Mouse (Mus musculus) c-Kit-positive CD71-negative TER-119-negative erythroid progenitor cells, embryonic 14.5 days (primary cell): ENCODE data around the gene Strip2.

Experiments used
- DNase-seq: peaks from one replicate; pipeline ENCODE4 v3.0.0-alpha.2; 2013; ENCODE audit warnings: low read depth

Gene Strip2

GRCm38 (mm10) chr6:29916530-29917382 lies at the start of gene Strip2:
Gene Strip2, plus strand, starts transcription at chr6:29917012.
- peak; percentile 83 for DNase-seq

DNA sequence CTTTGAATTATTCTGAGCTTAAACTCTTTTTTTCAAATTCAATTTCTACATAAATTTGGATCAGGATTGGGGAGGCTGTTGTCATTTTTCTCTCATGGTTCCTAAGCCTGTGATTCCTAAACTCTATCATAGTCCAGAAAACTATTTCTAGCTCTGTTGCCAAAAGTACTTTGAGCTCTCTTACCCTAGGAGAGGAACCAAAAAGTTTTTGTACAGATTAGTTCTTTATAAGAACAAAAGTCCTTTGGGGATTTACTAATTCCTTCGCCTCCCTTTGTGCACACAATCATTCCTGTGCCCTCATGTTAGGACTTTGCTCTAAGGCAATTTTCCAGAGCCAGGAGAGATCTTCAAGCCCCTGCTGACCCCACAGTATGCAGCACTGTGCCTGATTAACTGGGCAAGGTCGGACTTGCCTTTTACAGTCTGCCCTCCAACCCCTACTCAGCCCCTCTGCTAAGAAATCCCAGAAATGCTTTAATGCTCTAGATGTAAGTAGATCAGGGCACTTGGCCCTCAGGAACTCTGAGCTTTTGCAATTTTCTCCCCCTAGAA lies 48.4 kb upstream of the Strip2 start:
- DNase-seq = no peak

- DNase-seq = no peak
These were observed 43.2 kb upstream of the Strip2 start for GRCm38 (mm10) chr6:29873654-29874053.

GRCm38 (mm10) chr6:29875576-29875975 lies 41.2 kb upstream of the Strip2 start:
- no peak for DNase-seq

DNA sequence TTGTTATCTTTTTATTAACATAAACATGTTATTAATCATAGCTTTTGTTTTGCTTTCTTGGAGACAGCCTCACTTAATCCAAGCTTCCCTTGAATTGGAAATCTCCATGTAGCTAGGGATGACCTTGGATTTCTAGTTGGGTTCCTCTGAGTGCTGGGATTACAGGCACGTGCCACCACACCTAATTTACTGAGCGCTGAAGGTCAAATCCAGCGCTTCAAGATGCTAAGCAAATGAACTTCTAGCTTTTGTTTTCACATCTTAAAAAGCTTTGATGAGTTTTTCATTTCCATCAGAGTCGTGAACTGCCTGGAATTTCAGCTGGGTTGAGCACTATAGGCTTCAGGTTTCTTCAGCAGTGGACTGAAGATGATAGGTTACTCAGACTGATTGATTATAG lies 40.0 kb upstream of the Strip2 start:
- DNase-seq = no peak

GRCm38 (mm10) chr6:29879579-29879978 lies 37.2 kb upstream of the Strip2 start:
- DNase-seq = no peak

DNA sequence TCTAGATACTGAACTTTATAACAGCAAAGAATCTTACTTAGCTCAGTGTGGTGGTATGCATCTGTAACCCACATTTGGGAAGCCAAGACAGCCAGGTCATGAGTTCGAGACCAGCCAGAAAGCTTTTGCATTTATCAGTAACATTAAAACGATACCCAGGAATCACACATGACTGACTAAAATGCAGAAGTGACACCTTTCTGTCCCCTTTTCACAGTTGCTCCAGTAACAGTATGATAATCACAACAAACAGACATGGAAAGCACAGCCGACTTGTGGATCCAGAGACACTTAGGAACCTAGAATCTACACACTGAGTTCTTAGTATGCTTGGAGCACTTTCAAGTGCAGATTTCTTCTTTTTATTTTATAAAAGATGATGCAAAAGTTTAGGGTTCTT lies 36.0 kb upstream of the Strip2 start:
- DNase-seq = no peak

DNA sequence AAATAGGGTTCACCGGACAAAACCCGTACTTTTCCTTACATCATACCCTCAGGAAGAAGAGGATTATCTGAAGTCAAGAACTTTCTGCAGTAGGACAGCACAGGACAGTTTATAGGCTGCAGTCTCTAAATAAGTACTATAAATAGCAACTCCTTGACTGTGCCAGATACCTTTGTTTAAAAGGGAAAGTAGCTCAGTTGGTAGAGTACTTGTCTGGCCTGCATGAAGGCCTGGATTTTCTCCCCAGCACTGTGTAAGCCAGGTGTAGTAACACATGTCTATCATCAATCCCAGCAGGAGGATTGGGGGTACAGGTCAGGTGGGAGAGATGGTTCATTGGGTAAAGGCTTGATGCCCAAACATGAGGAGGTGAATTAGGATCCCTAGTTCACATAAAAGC lies 34.9 kb upstream of the Strip2 start:
- no peak for DNase-seq

GRCm38 (mm10) chr6:29882870-29883269 lies 33.9 kb upstream of the Strip2 start:
- DNase-seq = no peak

GRCm38 (mm10) chr6:29891151-29891550 lies 25.7 kb upstream of the Strip2 start:
- no peak for DNase-seq

DNA sequence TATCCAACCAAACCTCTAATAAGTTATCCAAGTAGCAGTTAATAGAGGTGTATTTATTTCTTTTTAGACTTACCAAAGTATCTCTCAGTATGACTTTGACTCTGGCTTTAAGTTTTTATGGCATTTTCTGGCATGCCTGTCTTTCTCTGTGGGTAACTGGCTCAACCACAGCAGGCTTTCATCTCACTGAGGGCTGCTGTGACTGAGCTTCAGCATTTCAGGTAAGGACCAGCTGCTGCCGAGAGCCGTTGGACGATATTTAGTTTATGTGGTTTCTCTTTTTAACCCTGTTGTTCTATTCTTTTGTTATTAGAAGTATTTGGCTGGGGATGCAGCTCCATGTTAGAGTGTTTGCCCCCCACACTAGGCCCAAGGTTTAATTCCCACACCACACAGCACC lies 19.8 kb upstream of the Strip2 start:
- no peak for DNase-seq

DNA sequence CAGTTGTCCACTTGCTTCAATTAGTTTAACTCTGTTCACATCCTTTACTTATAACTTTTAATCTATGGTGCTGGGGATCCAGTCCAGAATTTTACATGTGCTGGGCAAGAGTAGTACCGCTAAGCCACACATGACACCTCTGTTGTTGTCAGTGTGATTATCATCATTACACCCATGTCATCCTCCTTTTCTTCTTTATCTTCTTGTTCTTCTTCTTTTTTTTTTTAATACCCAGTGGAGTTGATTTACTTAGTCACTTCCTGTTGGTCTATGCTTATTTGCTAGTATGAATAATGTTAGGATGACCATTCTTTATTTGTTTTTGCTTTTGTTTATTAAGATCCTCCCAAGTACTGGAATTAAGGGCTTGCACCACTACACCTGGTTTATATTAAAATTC lies 15.4 kb upstream of the Strip2 start:
- DNase-seq = no peak

DNA sequence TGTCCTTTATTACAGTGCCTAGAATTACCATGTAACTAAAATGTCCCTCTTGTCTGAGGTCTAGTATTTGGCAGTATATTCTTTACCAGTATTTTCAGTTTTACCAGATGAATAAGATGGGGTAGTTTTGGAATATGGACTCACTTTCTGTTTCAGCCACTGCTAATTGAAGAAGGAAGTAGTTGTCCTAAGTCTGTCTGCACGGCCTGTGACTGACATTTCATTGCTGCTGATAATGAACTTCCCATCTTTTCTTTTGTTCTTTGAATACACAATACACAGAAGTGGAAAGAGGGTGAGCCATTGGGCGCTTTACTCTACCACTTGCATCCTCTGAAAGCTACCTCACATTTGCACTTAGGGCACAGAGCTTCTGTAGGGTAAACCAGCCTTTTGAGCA lies 14.6 kb upstream of the Strip2 start:
- DNase-seq = no peak

GRCm38 (mm10) chr6:29903343-29903914 lies 13.4 kb upstream of the Strip2 start:
- DNase-seq = no peak

DNA sequence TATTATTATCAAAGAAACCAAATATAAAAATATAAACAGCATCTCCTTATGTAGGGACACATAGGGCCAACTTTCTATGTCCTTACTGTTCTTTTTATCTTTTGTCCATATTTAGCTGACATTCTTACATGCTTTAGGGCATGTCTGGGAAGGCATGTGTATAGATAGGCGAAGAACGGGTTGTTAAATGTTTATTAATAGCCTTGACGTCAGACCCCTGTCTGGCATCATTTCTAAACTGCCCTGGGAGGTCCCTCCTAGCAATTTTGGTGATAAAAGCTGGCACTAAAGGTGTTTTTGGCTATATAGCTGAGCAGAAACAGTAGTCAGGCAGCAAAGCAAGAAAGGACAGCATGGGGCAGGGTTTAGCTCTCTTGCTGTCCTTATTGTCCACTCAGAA lies 12.5 kb upstream of the Strip2 start:
- DNase-seq = no peak

- no peak for DNase-seq
These were observed 6.2 kb upstream of the Strip2 start for GRCm38 (mm10) chr6:29910631-29911030.

DNA sequence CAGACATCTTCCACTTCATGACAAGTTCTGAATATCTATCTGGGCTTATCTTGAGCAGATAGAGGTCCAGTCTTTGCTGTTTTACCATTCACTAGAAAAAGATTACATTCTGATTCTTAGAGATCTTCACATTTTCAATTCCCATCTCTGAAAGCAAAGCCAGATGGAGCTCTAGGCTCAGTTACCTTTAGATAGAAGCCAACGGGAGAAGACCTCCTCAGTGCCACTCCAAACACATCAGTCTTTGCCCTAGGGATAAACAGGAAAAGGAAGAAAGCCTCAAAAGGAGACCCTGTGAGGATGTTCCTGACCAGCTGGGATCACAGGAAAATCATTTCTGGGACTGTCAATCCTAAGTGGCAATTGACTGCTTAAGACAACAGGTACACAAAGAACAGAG lies 3.1 kb upstream of the Strip2 start:
- DNase-seq = no peak

- DNase-seq = no peak
These were observed 2.7 kb upstream of the Strip2 start for GRCm38 (mm10) chr6:29914136-29914535.

DNA sequence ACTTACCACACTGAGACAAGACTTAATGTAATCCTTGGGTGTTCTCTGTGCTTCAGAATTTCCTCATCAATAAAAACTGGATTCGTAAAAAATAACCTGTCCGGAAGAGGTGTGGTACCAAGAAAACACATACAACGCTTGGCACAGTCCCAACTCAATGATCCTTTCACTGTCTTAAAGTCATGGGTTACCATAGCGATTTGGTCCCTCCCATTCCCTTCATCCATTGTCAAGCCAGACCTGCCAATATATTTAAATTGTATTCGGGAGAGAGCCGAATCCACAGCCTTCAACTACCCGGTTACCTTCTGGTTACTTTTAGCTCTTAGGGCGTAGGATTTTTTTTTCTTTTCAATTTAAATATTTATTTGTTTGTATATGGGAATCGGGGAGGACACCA lies 976 bp upstream of the Strip2 start:
- no peak for DNase-seq

DNA sequence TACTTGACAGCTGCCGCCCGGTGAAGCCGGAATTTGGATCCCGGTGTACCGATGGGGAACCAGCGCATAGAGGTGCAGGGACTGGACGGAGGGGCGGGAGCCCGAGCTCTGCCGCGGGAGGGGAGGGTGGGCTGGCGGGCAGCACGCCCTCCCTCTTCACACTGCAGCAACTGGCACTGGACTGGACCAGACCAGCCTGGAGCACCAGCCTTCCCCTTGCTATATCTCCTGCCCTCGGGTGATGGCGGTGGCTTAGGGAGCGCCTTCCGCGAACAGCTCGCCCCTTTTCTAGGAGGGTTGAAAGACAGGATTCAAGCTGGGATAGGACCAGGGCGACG lies 540 bp downstream of the Strip2 start:
- peak; percentile 14 for DNase-seq

GRCm38 (mm10) chr6:29917947-29918346 lies 1.1 kb downstream of the Strip2 start:
- DNase-seq = no peak

GRCm38 (mm10) chr6:29923501-29923900 lies 6.7 kb downstream of the Strip2 start:
- DNase-seq = no peak

- no peak for DNase-seq
These were observed 8.9 kb downstream of the Strip2 start for GRCm38 (mm10) chr6:29925594-29926219.
